Mouse (Mus musculus) bone marrow, adult 2 months (tissue): ENCODE measurements at regions not wholly inside any gene's neighbourhood (a gene's known extent, or its start where the extent isn't known, plus 50 kb on each side); places are given as distances from the start of the nearest gene placed in this dataset.

Experiments
- CTCF ChIP-seq: fragments of 200-500 bp; IDR thresholded peaks from 2 replicates; pipeline ENCODE4 v1.5.1; 2011; ENCODE audit warnings: low read length, control low read depth; ENCODE audit not compliant: control insufficient read depth, insufficient read depth
- POLR2A ChIP-seq: fragments of 200-500 bp; IDR thresholded peaks from 2 replicates; pipeline ENCODE4 v1.6.1; 2011; ENCODE audit warnings: low read depth, mild to moderate bottlenecking, control low read depth, low read length, borderline replicate concordance; ENCODE audit not compliant: control insufficient read depth

DNA sequence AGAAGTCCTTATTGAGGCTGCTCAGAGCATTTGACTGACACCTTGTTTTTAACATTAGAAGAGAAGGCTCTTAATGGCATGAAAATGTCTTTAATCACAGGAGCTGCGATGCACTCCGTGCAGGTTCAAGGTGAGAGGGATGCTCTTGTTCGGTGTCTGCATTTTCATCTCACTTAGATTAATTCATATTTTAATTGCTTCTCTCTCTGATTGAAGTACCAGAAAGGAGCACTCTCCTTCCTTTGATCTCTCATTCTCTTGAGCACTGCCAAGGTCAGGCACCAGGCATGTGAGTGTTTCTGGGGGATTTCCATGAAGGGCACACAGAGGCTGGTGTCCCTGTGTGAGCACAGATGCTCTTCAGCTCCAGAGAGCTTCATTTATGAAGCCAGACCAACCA, 752.0 kb upstream of the Castor2 start:
- TF ChIP-seq CTCF: no peak
- TF ChIP-seq POLR2A: no peak
